Mouse (Mus musculus) common myeloid progenitor, adult 5-6 weeks (primary cell): ENCODE data around the gene Fry. TPM values are rescaled to one million over a fixed set of nuclear protein-coding genes. Genes with fewer than 3 reads are reported as not detected.

Experiments
- ATAC-seq: replicated peaks from 2 replicates; pipeline ENCODE4 v1.8.0; 2016; ENCODE audit warnings: low read depth, mild to moderate bottlenecking, moderate TSS enrichment, inconsistent platforms; ENCODE audit not compliant: poor library complexity, severe bottlenecking
- total RNA-seq: library from RNA; stranded (forward); fragments of 200-1000, 187-1606 nt; gene quantifications from 2 replicates; pipeline ENCODE4 v1.2.3, GENCODE M21; 2017

Fry gene
- total RNA-seq, 1 experiment from 2014 or later: 22.5 TPM

DNA sequence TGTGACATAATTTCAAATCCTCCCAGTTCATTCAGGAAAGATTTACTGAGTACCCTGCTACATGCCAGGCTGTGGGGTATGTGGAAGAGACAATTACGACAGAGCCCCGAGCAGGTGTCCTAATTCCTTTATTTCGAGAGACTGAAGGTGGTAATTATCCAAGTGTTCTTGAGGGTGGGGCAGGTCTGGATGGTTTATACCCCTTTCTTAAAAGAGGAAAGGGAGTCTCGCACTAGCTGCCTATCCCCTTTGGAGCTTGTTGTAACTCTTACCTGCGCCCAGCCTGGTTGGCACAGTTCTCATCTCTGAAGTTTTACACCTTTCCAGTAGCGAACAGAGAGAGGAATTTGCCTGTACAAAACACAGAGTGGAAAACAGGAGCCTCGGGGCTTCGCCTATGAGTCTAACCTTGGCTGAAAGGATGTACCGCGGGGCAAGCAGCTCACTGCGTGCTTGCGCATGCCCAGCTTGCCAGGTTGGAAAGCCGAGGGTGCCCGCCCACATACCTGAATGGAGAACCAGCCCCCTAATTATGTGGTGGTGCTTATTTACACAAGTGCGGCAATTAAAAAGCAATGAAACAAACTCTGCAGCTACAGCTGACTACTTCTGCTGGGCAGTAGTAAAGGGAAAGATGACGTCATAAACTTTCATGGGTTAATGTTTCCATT is 143.7 kb downstream of the Fry start:
- 0 out of 2 replicates have a peak, but pooled peaks have one; percentile 2 for ATAC-seq

GRCm38 (mm10) chr5:150262717-150263103 is 144.3 kb downstream of the Fry start:
- ATAC-seq: peak; percentile 79

GRCm38 (mm10) chr5:150263162-150263561 is 144.7 kb downstream of the Fry start:
- no peak for ATAC-seq

GRCm38 (mm10) chr5:150263656-150264055 is 145.2 kb downstream of the Fry start:
- ATAC-seq: no peak

DNA sequence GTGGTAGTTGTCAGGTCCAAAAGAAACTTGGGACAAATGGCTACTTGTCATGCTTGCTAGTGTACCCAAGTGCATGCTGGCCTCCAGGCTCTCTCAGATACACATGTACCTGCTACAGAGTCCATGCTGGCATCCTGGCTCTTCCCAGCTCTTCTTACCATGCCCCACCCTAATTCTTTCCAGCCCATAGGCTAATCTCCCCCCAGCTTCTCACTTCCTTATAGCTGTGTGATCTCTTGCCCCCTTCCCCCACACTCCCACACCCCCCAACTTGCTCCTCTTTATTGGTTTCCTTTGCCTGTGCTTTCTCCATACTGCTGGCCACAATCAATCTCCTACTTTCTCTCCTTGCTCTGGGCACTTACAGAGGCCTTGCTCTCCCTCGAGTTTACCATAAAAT is 146.6 kb downstream of the Fry start:
- ATAC-seq: no peak

DNA sequence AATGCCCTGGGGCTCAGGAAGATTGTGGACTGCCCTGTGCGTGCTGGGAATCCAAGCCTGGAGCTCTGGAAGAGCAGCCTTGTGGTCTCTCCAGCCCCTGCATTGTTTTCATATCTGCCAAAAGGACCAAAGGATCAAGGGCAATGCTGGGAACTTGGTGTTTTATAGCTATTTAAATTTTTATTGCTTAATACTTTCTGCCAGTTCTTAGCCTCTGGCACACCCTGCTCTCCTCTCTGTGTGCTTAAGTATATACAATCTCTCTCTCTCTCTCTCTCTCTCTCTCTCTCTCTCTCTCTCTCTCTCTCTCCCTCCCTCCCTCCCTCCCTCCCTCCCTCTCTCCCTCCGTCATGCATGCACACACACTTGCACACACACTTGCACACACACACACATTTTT is 147.5 kb downstream of the Fry start:
- ATAC-seq: no peak

- 0 out of 2 replicates have a peak, but pooled peaks have one; percentile 25 for ATAC-seq
Measured at GRCm38 (mm10) chr5:150268261-150268660, 149.8 kb downstream of the Fry start.

DNA sequence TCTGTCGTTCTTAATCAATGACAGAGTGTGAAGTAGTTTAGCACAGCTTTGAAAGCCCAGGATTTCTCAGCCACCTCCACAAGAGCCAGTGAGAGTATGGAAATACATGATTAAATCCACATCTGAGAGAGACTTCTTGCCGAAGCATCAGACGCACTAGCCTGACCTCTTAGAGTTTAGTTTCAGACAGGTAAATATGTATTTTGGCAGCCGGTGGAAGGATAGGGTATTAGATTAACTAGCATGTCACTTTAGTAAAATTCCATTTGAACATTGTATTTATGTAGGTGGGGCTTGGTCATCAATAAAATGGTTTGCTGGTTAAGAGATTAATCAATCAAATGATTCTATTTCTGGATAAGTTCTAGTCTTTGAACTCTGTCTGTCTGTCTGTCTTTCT is 152.0 kb downstream of the Fry start:
- no peak for ATAC-seq

GRCm38 (mm10) chr5:150272173-150272572 is 153.7 kb downstream of the Fry start:
- ATAC-seq: no peak

- ATAC-seq: no peak
Measured at GRCm38 (mm10) chr5:150275314-150275713, 156.9 kb downstream of the Fry start.

- no peak for ATAC-seq
Measured at GRCm38 (mm10) chr5:150276611-150277010, 158.2 kb downstream of the Fry start.

DNA sequence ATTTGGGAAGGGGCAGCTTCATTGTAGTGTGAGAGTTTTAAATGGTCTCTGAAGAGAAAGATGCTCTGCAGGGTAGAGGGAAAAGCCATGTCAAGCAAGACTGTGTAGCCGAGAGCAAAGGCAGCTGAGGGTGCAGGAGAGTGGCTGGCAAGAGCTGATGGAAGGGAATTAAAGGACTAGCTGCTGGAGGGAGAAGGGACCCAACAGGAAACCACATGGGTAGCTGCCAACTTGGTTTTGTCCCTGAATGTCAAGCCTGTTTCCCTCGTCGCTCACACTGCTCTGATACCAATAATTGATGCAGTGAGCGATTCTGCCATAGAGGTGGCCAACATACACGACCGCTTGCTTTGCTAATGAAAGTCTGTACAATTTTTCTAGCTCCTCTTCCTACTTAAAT is 160.9 kb downstream of the Fry start:
- ATAC-seq: peak; percentile 59

GRCm38 (mm10) chr5:150281084-150281483 is 162.6 kb downstream of the Fry start:
- no peak for ATAC-seq

DNA sequence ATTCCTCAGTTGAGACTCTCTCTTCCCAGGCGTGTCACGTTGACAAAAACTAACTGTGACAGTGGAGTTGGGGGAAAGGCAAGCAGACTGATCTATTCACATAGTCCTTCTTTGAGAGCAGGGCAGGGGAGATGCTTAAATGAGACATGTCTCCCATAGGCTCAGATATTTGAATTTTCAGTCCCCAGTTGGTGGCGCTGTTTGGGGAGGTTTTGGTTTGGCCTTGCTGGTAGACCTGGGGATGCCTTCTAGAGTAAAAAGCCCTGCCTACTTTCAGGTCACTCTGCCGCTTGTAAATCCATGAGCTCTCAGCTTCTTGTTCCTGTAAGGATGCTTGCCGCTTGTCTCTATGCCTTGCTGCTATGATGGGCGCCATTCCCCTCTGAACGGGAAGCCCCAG is 163.6 kb downstream of the Fry start:
- ATAC-seq: no peak

GRCm38 (mm10) chr5:150287949-150288348 is 169.5 kb downstream of the Fry start:
- ATAC-seq: no peak

DNA sequence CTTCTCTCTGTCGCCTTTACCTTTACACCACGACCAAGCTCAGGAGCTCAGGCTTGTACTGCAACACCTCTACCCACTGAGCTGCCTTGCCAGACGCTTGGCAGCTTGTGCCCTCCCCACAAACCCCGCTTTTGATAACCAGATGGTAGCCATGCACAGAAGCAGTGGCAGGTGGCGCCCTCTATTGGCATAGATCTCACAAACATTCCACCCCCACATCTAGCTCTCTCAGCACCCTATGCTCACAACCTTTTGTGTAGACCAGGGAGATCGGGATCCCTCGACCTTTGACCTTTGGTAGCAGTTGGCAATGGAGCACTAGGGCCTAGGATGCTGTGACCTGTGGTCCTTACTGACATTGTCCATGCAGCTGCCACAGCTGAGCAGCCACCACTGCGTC is 171.2 kb downstream of the Fry start:
- peak; percentile 76 for ATAC-seq

GRCm38 (mm10) chr5:150290494-150291199 is 172.2 kb downstream of the Fry start:
- ATAC-seq: no peak

DNA sequence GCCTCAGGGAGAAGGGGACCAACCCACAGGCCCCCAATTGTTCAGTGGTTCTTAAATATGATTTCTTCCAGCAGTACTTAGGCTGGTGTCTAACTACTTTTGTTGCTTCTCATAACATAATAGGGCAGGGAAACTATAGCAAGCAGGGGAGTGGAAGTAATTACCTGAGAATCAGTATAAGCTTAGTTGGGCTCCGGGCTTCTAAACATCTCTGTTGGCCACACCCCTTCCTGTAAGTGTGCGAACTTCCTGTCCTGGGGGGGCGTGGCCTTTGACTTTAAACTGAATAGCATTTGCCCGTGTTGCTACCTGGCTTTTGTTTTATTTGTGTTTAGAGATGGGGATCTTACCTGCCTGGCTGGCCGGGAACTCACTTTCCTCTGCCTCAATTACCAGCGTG is 172.8 kb downstream of the Fry start:
- no peak for ATAC-seq

- peak; percentile 48; the same call in 1 of the 2 replicates for ATAC-seq
Measured at GRCm38 (mm10) chr5:150292186-150292585, 173.7 kb downstream of the Fry start.

DNA sequence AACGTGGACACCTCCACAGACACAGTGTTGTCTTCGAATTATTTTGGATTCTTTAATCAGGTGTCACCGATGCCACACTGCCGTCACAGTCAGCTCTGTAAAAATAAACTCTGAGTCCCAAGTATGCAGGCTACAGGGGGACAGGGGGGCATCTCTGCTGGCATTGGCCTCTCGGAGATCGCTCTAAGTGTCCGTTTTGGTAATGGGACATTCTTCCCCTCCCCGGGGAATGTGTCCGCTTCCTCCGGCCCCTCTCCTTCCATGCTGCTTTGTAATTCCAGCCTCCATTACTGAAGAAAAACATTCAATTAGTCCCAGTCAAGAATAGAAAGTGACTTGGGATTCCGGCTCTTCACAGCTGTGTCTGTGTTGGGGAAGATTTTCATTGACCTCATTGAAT is 175.9 kb downstream of the Fry start:
- no peak for ATAC-seq

DNA sequence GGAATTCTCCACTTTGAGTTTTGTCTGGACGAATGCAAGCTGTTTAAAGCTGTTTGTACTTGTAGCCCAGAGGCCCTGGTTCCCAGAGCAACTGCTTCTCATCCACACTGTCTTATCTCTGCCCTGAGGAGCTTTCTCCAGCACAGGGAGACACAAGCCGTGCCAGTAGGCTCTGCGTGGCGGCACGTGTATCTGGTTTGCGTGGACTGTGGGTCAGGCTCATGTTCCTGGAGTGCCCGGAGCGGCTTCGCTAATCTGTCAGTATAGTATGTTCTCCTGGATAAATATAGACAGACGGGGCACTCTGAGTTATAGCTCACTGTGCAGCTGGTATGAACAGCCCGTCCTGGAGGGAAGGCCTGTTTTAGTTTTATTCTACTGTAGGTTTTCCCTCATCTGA is 176.7 kb downstream of the Fry start:
- ATAC-seq: no peak

GRCm38 (mm10) chr5:150298969-150299368 is 180.5 kb downstream of the Fry start:
- ATAC-seq: no peak
